In the genomic region with DNA sequence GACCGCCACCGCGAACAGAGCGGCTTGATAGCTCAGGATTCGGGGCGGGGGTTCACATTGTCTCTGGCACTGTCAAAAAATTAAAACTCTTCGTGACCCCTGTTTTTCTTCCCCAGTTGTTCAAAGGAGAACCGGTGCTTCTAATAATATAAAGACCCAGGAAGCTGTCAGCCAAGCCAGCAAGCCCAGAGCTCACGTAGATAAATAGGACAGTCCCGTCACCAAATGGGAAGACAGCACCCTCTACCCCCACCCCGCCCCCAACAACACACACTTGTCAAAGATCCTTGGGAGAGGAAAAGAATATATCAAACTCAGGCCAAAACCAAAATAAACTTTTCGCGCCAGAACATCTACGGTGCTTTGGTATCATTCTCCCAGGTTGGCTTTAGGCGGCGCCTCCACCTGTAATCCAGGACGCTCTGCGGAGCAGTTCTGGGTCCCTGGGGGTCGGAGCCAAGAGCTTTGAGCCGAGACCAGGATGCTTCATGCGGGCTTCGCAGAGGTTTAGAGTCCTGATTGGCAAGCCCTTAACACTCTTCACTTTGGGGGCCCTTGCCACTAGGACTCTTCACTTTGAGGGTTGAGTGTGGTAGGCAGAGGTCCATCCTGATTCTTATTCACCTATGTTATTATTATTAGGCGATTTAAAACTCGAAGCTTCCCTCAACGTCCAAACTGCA, we compare ENCODE assay signal across 11 mouse cellular contexts. TPM values are rescaled to one million over a fixed set of nuclear protein-coding genes. Genes with fewer than 3 reads are reported as not detected.
DNase-seq lines count a peak whose midpoint lies in the region; ATAC-seq and TF ChIP-seq lines count a peak whose summit lies in the region.
"Had no signal": no experiment of that assay in that cellular context is flagged by ENCODE, and none has a peak within 500 bp of the region (broad histone marks: within the 10 kb centered on the region; RNA-seq: fewer than 3 reads in every experiment).

No protein-coding gene starts in this region.

- H3K4me1 ChIP-seq in E14TG2a.4 (replicated peaks; ENCODE audit: low read depth, low read length) = peaks cover 60% of the 10 kb centered on the region
- H3K4me1 ChIP-seq in forebrain, embryonic 15.5 days = peaks cover 41% of the 10 kb centered on the region
- H3K4me1 ChIP-seq in liver, embryonic 13.5 days (replicated peaks) = no peaks in the 10 kb centered on the region

- H3K27ac ChIP-seq in gastrocnemius, adult 2 months = no peak overlapping the region
- H3K27ac ChIP-seq in forebrain, embryonic 15.5 days (replicated peaks) = no peak overlapping the region
- H3K27ac ChIP-seq in liver, embryonic 13.5 days = no peak overlapping the region

- ATAC-seq in forebrain, embryonic 15.5 days (replicated peaks) = no peak
- no peak for ATAC-seq in liver, embryonic 13.5 days (ENCODE audit: low read depth)

- DNase-seq in gastrocnemius, adult 2 months = no peak
- DNase-seq in gastrocnemius, adult 18-20 months (ENCODE audit: low spot score) = no peak
- DNase-seq in liver, embryonic 13.5 days = no peak
- DNase-seq in adrenal gland, postnatal 10 days = no peak
- no peak for DNase-seq in ovary, postnatal 10 days (ENCODE audit: low spot score)
- no peak for DNase-seq in cerebellum, postnatal 36 days
- DNase-seq: kidney, adult 9 months; spleen, adult 18-20 months had no signal

- H3K9me3 ChIP-seq in E14TG2a.4 (ENCODE audit: low read length) = peaks cover 6% of the 10 kb centered on the region; the same call in 1 of the 2 replicates
- no peaks in the 10 kb centered on the region for H3K9me3 ChIP-seq in forebrain, embryonic 15.5 days
- H3K9me3 ChIP-seq in liver, embryonic 13.5 days (replicated peaks) = no peaks in the 10 kb centered on the region

- TF ChIP-seq CTCF in gastrocnemius, adult 2 months (IDR thresholded peaks at IDR 0.05) = no peak
- no peak for TF ChIP-seq CTCF in E14TG2a.4 (conservative IDR thresholded peaks at IDR 0.05; ENCODE audit: low read length)

- peak overlapping the region; percentile 55 for H3K4me3 ChIP-seq in gastrocnemius, adult 2 months
- peak overlapping the region; percentile 67 for H3K4me3 ChIP-seq in E14TG2a.4 (replicated peaks; ENCODE audit: low read length)
- peak overlapping the region; percentile 29 for H3K4me3 ChIP-seq in forebrain, embryonic 15.5 days
- H3K4me3 ChIP-seq in liver, embryonic 13.5 days (replicated peaks) = no peak overlapping the region
- H3K4me3 ChIP-seq: megakaryocyte, embryonic 14.5 days had no signal

- intact Hi-C loops in gastrocnemius, adult 2 months (cut with DNase I) = no loop called here

- WGBS in forebrain, embryonic 15.5 days = 1% methylated on average over 25 of the region's 25 CpGs
- WGBS in liver, embryonic 13.5 days (ENCODE audit: insufficient replicate concordance) = 3% methylated on average over 25 of the region's 25 CpGs

- no peaks in the 10 kb centered on the region for H3K36me3 ChIP-seq in E14TG2a.4 (ENCODE audit: insufficient read depth, low read length)
- no peaks in the 10 kb centered on the region for H3K36me3 ChIP-seq in forebrain, embryonic 15.5 days
- H3K36me3 ChIP-seq in liver, embryonic 13.5 days = no peaks in the 10 kb centered on the region

- peaks cover 88% of the 10 kb centered on the region for H3K27me3 ChIP-seq in E14TG2a.4 (ENCODE audit: insufficient read depth, low read length)
- H3K27me3 ChIP-seq in forebrain, embryonic 15.5 days = peaks cover 95% of the 10 kb centered on the region
- peaks cover 94% of the 10 kb centered on the region for H3K27me3 ChIP-seq in liver, embryonic 13.5 days

- H3K9ac ChIP-seq in forebrain, embryonic 15.5 days (replicated peaks) = no peak overlapping the region
- H3K9ac ChIP-seq in liver, embryonic 13.5 days = no peak overlapping the region

- peak overlapping the region; percentile 45 for H3K4me2 ChIP-seq in forebrain, embryonic 15.5 days (replicated peaks)
- peak overlapping the region; percentile 21; the same call in 1 of the 2 replicates for H3K4me2 ChIP-seq in liver, embryonic 13.5 days

RNA-seq across cellular contexts. Expression of a gene that starts 0.5 kb away (rescaled TPM):
- not detected for total RNA-seq in gastrocnemius, adult 2 months (2021)
- not detected for total RNA-seq in gastrocnemius, adult 18-20 months (2021)
- 0.98 and 4.9 TPM in 2 replicates for polyA plus RNA-seq in forebrain, embryonic 15.5 days (2015; fragmentation: Nextera tagmentation; extraction: Ambion mirVana)
- polyA plus RNA-seq in liver, embryonic 13.5 days (2015; fragmentation: Nextera tagmentation; extraction: Ambion mirVana) = not detected in 2 replicates
- not detected for total RNA-seq in adrenal gland, postnatal 10 days (2021)
